Mouse (Mus musculus) left cerebral cortex, postnatal 4 days (tissue): ENCODE results near the gene Lrfn4. TPM values are rescaled to one million over a fixed set of nuclear protein-coding genes. Genes with fewer than 3 reads are reported as not detected.
"Not testable (repeated sequence)": the region's sequence is repeated elsewhere in the genome, so short reads cannot be mapped to it uniquely, and the experiment has no call there.

Source experiments
- DNase-seq: peaks from one replicate; pipeline ENCODE4 v3.0.0-alpha.2; 2022
- intact Hi-C: fragments of 180-260 bp; cut with DNase I; formaldehyde crosslinking; loops from one replicate; pipeline ENCODE4 v1.15.1; 2025
- total RNA-seq, 2 experiments: library from RNA; stranded (reverse); gene quantifications; 2 replicates each; pipeline ENCODE4 v1.2.3; 2021

The Lrfn4 gene
- total RNA-seq, 2 experiments from 2014 or later: 85.3 to 88.6 TPM

DNA sequence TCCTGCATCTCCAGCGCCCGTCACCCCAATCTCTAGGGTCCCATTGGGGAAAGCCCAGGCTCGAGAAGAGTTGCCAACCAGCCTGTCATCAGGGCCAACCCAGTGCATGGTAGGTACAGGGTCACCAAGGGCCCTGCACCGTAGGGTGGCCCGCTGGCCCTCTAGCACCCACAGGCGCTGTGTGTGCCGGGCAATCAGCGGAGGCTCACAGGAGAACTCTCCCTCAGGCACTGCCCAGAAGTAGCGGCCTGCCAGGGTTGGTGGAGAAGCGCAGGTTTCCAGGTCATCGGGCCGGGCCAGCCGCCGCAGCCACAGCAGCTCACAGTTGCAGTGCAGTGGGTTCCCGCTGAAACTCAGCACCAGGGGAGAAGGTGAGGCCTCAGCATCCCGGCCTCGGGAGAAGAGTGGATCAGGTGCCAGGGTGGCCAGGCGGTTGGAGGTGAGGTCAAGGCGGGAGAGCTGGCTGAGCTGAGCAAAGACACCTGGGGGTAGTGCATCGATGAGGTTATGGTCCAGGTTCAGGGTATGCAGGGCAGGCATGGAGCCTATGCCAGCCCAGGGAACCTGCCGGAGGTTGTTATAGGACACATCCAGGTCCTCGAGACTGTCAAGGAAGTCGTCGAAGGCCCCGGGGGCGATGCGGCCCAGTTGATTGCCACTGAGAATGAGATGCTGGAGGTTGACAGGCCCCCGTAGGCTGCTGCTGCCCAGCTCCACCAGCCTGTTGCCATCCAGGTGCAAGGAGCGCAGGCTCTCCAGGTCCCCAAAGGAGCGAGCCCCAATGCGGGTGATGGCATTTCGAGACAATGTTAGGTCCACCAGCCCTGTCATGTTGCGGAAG is 1.8 kb downstream of the Lrfn4 start:
- intact Hi-C loops: no loop called here
- peak; percentile 10 for DNase-seq

DNA sequence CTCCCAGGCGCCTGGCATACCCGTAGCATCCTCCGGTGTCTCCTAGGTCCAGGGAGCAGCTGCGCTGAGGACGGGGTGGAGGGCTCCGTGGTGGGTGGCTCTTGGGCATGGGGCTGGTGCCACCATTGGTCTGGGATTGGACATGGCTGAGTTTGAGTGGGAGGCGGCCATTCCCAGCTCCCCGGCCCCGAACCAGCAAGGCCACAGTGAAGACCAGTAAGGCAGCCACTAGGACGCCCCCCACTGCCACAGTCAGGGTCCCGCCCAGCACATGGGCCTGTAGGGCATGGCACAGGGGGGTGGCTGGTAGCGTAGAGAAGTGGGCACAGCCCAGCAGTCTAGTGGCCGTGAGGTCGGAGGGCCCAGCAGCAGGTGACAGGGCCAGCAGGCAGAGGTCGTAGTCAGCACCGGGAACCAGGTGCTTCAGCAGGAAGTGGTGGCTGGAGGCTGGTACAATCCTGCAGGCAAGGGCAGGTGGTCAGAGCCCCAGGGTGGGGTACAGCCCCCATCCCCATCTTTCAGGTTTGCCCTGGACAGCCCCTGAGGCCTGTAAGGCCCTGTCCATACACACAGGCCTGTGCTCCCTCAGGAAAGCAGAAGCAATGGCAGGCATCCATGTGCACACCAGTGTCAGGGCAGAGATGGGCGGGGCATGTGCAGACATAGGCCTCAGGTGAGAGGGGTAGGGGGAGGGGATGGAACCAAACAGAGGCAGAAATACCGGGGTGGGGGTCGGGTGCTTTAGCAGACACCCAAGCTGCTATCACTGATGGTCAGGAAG is 3.1 kb downstream of the Lrfn4 start:
- DNase-seq: peak; percentile 5
- intact Hi-C loops: no loop called here

DNA sequence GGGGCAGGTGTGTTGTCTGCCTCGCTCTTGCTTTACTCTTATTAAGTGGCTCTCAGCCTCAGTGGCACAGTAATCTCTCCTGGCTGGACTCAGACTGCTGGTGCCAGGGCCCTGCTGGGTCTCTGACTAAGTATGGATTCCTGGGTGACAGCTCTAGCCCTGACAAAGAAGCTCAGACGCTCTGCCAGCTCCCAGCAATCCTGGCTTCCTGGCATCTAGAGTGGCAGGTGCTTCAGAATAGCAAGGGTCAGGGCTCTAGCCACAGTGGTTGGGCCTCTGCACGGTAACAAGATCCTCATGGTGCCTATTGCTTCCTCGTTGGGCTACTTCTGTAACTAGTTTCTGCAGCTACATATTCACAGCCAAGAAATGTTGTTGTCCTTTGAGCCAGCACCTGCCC is 5.4 kb downstream of the Lrfn4 start:
- intact Hi-C loops: no loop called here
- peak; percentile 15 for DNase-seq

DNA sequence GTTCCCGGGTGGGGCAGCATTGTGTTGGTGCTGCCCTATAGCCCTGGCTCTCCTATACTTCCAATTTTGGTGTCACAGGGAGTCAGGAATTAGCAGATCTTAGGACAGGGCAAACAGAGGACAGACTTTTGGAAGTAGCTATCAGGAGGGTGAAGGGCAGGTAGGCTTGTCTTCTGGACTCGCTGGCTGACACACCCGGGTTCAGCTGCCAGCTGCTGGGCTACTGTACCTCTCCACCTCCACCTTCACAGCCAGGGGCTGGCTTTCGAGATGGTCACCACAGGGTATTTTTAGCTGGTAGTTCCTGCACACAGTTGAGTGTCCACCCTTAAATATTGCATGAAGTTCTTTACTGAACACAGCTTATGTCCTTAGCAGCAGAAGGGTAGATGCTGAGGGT is 7.0 kb downstream of the Lrfn4 start:
- DNase-seq: no peak
- intact Hi-C loops: no loop called here

DNA sequence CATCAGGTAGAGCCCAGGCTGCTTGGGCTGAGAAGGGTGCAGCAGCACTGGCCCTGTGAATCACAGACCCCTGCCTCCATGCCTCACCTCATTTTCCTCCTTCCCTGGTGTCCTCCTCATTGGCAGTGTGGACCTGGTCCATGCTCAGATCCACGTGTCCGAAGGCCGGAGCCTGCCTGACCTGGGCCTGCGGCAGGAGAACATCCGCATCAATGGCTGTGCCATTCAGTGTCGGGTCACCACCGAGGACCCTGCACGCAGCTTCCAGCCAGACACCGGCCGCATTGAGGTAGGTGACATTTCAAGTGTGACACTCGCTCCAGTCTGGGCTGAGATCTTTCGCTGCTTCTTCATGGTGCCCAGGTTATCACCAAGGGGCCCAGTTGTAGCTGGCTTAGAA is 8.1 kb downstream of the Lrfn4 start:
- DNase-seq: no peak

DNA sequence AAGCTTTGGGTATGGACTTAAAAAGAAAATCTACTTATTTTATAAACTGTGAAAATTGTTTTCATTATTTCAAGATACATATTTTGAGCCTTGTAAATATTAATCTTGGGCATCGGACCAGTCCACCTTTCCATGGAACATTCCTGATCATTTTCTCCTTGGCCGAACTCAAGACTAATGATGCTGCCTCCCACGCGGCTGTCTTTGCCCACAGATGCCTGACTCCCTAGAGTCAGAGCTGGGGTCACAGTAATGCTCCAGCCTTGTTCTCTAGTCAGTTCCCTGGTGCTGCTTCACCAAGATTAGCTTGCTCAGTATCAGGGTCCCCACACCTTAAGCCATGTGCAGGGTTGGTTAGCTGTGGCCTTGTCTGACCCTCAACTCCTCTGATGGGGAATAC is 9.8 kb downstream of the Lrfn4 start:
- intact Hi-C loops: no loop called here
- DNase-seq: no peak

More for the DNA sequence above, 8.1 kb downstream of the Lrfn4 start:
- intact Hi-C loops: no loop called here

DNA sequence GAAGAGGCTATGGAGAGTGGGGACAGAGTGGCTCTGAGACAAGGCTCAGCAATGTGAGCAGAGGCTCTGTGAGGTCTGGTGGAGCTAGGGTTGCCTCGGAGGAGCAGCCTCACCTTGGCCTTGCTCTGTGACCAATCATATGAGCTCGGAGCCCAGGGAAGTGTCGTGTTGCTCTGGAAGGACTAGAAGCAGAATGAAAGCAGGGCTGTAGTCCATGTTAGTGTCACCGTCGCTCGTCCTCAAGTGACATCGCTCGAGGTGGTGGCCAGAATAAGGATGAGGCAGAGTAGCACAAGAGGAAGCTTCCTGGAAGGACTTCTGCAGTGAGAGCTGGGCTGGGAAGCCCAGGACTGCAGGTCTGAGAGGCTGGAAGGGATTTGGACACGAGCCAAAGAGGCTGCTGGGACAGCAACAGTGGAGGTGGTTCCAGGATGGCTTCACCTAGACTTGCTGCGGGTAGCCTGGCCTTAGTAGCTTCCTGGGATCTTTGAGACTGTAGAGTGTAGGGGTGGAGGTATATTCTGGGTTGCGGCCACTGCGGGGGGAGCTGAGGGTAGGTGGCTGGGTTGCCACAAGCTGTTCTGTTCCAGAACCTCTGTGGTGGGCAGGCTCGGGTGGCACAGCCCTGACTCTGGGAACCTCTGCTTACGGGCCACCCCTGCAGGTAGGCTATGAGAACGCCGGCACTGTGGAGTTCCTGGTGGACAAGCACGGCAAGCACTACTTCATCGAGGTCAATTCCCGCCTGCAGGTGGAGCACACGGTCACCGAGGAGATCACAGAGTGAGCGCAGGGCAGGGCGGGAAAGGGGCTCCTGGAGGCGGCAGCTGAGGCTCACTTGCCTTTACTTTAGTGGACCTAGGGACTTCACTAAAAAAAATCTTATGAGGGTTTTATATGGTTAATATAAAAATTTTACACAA is 11.4 kb downstream of the Lrfn4 start:
- DNase-seq: peak; percentile 32
- intact Hi-C loops: no loop called here

DNA sequence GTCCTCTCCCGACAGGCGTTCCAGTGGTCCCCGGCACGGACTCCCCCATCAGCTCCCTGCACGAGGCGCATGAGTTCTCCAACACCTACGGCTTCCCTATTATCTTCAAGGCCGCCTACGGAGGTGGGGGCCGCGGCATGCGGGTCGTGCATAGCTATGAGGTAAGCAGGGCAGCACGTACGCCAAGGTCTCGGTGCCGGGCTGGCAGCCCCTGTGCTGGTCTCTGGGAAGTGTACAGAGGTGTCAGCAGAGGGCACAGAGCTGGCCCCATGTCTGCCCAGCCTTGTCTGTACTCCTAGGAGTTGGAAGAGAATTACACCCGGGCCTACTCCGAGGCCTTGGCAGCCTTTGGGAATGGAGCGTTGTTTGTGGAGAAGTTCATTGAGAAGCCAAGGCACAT is 13.0 kb downstream of the Lrfn4 start:
- intact Hi-C loops: no loop called here
- no peak for DNase-seq

DNA sequence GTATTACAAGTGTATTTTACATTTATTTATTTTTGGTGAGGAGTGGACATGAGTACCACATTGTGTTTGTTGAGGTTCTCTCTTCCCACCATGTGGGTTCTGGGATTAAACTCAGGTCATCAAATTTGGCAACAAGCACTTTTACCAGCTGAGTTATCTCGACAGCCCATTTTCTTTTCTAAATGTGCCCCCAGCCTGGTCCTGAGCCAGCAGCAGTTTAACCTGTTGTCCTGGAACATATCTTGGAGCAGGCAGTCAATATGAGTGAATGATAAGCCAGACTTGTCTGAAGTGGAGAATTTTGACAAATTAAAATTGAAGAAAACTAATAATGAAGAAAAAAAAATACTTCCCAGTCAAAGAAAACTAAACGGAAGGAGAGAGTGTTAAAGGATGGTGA is 19.4 kb downstream of the Lrfn4 start:
- intact Hi-C loops: no loop called here
- no peak for DNase-seq

DNA sequence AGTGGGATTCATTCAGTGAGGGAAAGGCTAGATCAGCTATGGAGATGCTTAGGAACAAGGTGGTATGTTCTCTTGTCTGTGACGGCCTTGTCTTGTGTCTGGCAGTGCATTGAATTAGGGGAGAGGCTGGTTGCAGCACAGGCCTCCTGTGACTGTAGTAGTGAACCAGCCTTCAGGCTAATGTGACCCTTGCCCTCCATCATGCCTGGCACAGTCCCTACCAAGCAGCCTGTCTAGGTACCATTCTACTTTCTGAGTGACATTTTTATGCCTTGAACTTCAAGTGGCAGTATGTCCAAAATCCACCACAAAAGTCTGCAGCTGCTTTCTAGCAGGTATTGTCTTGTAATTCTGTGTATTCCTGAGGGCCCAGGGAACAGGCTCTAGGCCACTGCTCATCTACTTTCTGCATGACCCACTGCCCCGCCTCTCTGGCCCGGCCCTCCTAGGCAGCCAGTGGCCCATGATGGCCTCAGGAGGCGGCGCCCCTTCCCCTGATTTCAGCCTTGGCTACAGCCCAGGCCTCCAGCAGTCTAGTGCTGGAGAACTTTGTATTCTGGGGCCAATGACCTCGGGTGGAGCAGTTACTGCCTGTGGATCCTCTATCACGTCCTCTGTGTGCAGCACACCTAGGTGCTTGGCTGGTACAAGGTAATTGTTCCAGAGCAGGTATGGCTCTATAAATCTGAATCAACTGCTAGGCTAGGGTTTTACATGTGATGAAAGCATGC is 21.5 kb downstream of the Lrfn4 start:
- no peak for DNase-seq
- intact Hi-C loops: no loop called here

DNA sequence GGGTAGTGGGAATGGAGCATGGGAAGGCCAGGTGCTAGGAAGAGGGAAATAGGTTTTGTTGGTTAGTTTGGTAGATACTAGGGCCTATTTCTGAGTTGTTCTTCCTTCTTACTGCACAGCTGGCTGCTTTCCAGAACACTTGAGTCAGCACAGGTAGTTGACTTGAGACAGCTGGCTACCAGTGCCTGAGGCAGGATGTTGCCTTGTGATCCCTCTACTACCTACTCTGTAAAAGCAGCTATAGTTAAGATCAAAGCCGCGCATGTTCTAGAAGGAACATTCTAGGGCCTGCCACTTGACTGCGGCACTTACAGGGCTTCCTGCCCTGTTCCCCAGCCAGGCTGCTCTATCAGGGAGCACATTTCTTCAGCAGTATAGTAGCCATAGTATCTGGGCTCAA is 25.4 kb downstream of the Lrfn4 start:
- intact Hi-C loops: no loop called here
- no peak for DNase-seq

DNA sequence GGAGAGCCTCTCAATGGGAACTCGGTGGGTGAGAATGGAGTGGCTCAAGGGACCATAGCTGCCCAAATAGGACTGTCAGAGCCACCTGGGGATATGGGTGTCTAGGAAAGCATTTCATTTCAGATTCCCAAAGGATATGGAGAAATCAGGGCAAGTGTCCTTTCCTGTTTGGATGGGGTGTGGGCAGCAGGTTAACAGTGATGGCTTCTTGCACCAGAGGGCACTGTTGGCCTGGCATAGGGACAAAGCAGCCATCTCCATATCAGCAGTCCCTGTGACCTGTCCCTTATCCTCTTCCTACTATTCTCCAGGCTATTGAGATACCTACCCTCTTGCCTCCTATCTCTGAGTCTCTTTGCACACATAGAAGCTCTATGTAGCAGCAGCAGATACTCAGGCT is 26.4 kb downstream of the Lrfn4 start:
- no peak for DNase-seq
- intact Hi-C loops: no loop called here

DNA sequence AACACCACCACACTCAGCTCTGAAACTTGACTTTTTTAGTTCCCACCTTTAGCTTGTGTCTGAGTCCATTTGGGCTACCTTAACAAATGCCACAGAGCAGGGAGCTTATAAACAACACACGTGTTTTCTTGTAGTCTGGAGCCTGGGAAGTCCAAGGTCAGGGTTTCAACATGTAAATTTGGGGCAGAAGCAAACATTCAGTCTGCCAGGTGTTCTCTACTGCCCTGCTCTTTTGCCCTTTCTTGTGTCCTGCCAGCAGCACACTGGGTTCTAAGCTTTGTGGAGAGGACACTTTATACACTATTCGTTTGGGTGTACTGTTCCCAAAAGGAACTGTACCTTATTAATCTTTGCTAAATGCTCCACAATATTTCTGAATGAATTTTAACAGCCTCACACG is 27.0 kb downstream of the Lrfn4 start:
- DNase-seq: no peak
- intact Hi-C loops: no loop called here

DNA sequence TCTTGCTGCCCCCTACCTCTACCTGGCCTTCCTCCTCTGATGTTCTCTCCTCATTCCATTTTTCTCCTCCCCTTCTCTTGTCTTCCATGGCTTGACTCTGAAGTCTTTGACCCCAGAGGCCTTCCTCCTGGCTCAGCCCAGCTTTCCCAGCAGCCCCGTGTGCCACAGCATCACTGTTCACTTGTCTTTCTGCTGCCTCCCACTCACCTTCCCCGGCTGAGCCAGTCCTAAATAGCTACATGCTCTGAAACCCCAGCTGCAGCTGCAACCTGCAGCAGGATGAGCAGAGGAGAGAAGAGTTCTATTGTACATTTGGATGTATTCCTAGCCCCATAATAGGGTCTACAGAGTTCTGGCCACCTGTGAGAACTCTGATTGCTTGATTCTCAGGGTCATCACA is 28.0 kb downstream of the Lrfn4 start:
- no peak for DNase-seq
- intact Hi-C loops: no loop called here

DNA sequence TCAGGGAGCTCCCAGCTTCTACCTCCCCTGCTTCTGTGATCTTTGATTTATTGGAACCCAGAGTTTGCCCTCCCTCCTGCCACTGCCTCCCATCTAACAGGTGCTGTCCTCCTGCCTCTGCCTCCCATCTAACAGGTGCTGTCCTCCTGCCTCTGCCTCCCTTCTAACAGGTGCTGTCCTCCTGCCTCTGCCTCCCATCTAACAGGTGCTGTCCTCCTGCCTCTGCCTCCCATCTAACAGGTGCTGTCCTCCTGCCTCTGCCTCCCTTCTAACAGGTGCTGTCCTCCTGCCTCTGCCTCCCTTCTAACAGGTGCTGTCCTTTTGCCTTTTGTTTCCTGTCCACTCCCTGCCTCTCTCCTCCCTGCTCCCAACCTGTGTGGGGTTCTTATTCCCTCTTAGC is 28.7 kb downstream of the Lrfn4 start:
- DNase-seq, intact Hi-C loops: not testable (repeated sequence)

DNA sequence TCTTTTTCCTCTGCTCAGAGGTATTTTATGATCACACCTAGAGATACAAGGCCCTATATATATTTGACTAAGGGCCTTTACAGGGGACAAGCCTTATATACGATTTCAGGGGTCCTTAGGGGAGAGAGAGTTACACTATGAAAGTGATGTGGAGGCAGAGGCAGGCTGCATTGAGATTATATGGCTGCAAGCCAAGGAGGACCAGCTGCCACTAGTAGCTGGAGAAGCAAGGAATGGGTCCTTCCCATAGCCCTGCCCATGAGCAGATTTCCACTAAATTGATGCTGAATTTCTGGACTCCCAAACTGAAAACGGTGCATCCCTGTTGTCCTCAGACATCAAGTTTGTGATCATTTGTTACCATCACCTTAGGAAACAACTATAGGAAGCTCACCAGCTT is 31.6 kb downstream of the Lrfn4 start:
- DNase-seq: peak; percentile 42
- intact Hi-C loops: no loop called here

DNA sequence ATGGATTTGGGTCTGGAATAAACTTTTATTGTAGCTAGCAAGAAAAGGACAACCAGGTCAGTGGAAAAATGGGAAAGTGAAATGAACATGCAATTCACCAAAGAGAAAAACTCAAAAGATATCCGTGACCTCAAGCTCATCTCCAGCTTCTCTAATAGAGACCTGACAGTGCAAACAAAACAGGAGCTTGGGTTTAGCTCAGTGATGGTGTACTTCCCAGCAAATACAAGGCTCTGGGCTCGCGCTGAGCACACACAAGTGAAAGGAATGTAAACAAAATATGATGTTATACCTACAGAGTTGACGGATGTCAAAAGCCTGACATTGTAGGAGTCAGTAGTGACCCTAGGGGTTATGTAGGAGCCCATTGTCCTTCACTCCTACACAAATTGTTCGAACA is 36.2 kb downstream of the Lrfn4 start:
- DNase-seq: no peak
- intact Hi-C loops: no loop called here

DNA sequence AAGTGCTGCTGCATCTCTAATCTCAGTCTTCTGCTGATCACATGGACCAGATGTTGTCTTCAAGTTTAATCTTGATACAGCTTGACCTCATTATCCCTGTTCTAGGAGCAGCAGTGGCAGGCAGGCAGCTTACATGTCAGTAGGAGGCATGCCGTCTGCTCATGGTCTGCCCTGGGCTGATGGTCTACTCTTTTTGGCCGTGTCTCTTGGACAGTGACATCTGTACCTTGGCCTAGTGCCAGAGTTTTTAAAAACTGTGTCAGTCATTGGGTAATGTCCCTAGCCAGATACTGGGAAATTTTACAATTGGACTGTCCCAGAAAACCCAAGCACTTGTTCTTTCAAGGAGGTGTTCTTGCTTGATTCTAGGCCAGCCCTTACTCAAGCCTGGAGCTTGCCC is 36.7 kb downstream of the Lrfn4 start:
- peak; percentile 40 for DNase-seq
- intact Hi-C loops: no loop called here

DNA sequence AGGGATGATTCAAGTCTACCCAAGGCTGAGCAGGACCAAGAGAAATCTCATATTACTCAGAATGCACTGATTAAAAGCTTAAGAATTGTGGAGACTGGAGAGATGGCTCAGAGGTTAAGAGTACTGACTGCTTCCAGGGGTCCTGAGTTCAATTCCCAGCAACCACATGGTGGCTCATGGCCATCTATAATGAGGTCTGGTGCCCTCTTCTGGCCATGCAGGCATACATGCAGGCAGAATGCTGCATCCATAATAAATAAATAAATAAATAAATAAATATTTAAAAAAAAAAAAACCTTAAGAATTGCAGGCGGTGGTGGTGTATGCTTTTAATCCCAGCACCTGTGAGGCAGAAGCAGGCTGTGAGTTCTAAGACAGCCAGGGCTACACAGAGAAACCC is 42.2 kb downstream of the Lrfn4 start:
- intact Hi-C loops: no loop called here
- DNase-seq: no peak

DNA sequence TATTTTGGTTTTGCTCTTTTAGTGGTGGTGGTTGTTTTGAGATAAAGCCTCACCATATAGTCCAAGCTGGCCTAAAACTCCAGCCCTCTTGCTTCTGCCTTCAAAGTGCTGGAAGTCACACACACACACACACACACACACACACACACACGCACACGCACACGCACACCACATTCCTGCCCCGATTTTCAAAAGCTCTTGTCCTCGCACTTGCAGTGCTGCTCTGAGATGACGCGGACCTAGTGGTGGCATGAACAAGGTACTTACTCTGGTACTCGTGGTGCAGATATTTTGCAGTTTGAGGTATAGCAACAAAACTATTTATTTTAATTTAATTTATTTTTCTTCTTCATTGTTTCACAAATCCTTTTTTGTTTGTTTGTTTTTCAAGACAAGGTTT is 43.0 kb downstream of the Lrfn4 start:
- intact Hi-C loops: no loop called here
- no peak for DNase-seq

DNA sequence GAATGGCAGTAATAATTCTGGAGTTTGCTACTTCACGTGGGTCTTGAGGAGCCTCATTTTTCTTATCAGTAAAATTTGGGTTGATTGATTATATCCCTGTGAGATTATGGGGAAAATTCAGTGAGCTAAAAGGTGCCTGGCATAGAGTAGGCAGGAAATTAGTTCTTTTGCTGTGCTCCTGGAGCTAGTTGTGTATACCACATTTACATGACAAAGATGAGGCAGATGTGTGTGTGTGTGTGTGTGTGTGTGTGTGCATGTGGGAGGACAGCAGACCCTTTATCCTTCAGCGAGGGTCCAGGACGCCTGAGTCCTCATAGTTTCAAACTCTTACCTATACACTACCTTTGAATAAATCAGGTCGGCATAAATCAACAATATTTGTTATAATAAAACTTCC is 43.4 kb downstream of the Lrfn4 start:
- intact Hi-C loops: no loop called here
- DNase-seq: no peak
